Mouse (Mus musculus) ovary, adult 2 months (tissue): Measurements from ENCODE around the gene Xaf1. TPM values are rescaled to one million over a fixed set of nuclear protein-coding genes. Genes with fewer than 3 reads are reported as not detected.

ENCODE experiments used
- polyA plus RNA-seq: library from polyadenylated mRNA; depleted of rRNA; stranded (reverse); fragments of >200 nt; gene quantifications from 2 replicates; pipeline ENCODE4 v1.2.3, GENCODE M21; 2012; rRNA removed

Gene Xaf1
- polyA plus RNA-seq, result 23.4 and 28.6 TPM in 2 replicates

GRCm38 (mm10) chr11:72301334-72301733 lies at the start of gene Xaf1:
TSS of gene Xaf1 (plus strand) at chr11:72301629.

GRCm38 (mm10) chr11:72266960-72267560 lies 34.4 kb upstream of the Xaf1 start, which contains the start of gene Slc13a5:
TSS of gene Slc13a5 (minus strand) at chr11:72267222.

GRCm38 (mm10) chr11:72314151-72314895 lies 12.9 kb downstream of the Xaf1 start, which contains the start of gene Fbxo39:
TSS of gene Fbxo39 (plus strand) at chr11:72314444.

DNA sequence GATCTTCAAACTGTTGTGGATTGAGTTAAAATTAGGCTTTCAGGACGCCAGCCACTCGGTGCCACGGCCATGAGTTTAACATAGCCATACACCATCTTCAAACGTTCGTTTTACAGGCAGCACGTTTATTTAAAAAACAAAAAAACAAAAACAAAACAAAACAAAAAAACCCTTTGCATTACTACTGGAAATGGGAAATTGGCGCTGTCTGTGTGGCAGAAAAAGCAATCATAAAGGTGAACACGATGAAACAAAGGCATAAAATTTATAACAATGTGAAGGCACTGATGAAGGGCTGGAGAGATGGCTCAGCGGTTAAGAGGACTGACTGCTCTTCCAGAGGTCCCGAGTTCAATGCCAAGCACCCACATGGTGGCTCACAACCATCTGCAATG lies 60.9 kb downstream of the Xaf1 start, which contains the start of gene Tekt1:
Gene Tekt1, minus strand, starts transcription at position 96 of the 395 bp plus-strand sequence.

Other genes with a start within 250 kb of the Xaf1 start
- 14.7 and 19.9 TPM in 2 replicates for gene Pitpnm3, start 165.9 kb upstream of the Xaf1 start, polyA plus RNA-seq
- 0.33 and 0.44 TPM in 2 replicates for gene Gm43951, start 94.8 kb upstream of the Xaf1 start, polyA plus RNA-seq
- 7.6 and 8.4 TPM in 2 replicates for gene 4933427D14Rik, start 94.2 kb upstream of the Xaf1 start, polyA plus RNA-seq
- 29.3 and 41.0 TPM in 2 replicates for gene Txndc17, start 94.1 kb upstream of the Xaf1 start, polyA plus RNA-seq
- 7.7 and 8.2 TPM in 2 replicates for gene Med31, start 86.0 kb upstream of the Xaf1 start, polyA plus RNA-seq
- gene Slc13a5, start 34.4 kb upstream of the Xaf1 start, polyA plus RNA-seq, result 0.75 and 0.92 TPM in 2 replicates
- 0.17 TPM in 1 of 2 replicates, not detected in the other for gene Fbxo39, start 12.8 kb downstream of the Xaf1 start, polyA plus RNA-seq
- 3.8 and 4.7 TPM in 2 replicates for gene Tekt1, start 60.8 kb downstream of the Xaf1 start, polyA plus RNA-seq
- gene Smtnl2, start 110.1 kb downstream of the Xaf1 start, polyA plus RNA-seq, result 17.1 and 28.2 TPM in 2 replicates
- gene Ggt6, start 133.9 kb downstream of the Xaf1 start, polyA plus RNA-seq, result 2.2 and 2.9 TPM in 2 replicates
- gene Mybbp1a, start 139.7 kb downstream of the Xaf1 start, polyA plus RNA-seq, result 86.4 and 93.0 TPM in 2 replicates
- gene Spns2, start 188.3 kb downstream of the Xaf1 start, polyA plus RNA-seq, result 53.3 and 53.4 TPM in 2 replicates
- gene Spns3, start 248.9 kb downstream of the Xaf1 start, polyA plus RNA-seq, result 1.4 TPM in 2 replicates